Mouse (Mus musculus) kidney, embryonic 16.5 days (tissue): ENCODE measurements at regions not wholly inside any gene's neighbourhood (a gene's known extent, or its start where the extent isn't known, plus 50 kb on each side); places are given as distances from the start of the nearest gene placed in this dataset.

Source experiments
- ATAC-seq: fragments of 200-750 bp; cut with Nextera tagmentation; 2 replicates; pipeline ENCODE4 v1.8.0; 2017; ENCODE audit warnings: moderate TSS enrichment; ENCODE audit not compliant: low FRiP score, low TSS enrichment
- H3K27ac ChIP-seq: fragments of 300-500 bp; sonication (generic); 2 replicates; pipeline ENCODE4 v1.5.1; 2014; ENCODE audit warnings: low read length
- H3K27me3 ChIP-seq: fragments of 300-500 bp; sonication (generic); 2 replicates; pipeline ENCODE4 v1.6.1; 2014; ENCODE audit warnings: low read length, control low read depth, mixed read lengths; ENCODE audit not compliant: insufficient read depth
- H3K36me3 ChIP-seq: fragments of 300-500 bp; sonication (generic); 2 replicates; pipeline ENCODE4 v1.6.1; 2014; ENCODE audit warnings: low read length, control low read depth, mixed read lengths; ENCODE audit not compliant: insufficient read depth
- H3K4me1 ChIP-seq: fragments of 300-500 bp; sonication (generic); 2 replicates; pipeline ENCODE4 v1.6.1; 2014; ENCODE audit warnings: low read length, control low read depth, mixed read lengths; ENCODE audit not compliant: insufficient read depth
- H3K4me2 ChIP-seq: fragments of 300-500 bp; sonication (generic); replicated peaks from 2 replicates; pipeline ENCODE4 v1.6.1; 2014; ENCODE audit warnings: low read depth, low read length
- H3K4me3 ChIP-seq: fragments of 300-500 bp; sonication (generic); 2 replicates; pipeline ENCODE4 v1.5.1; 2014; ENCODE audit warnings: mild to moderate bottlenecking, low read length
- H3K9ac ChIP-seq: fragments of 300-500 bp; sonication (generic); replicated peaks from 2 replicates; pipeline ENCODE4 v1.6.1; 2014; ENCODE audit warnings: low read length
- H3K9me3 ChIP-seq: fragments of 300-500 bp; sonication (generic); 2 replicates; pipeline ENCODE4 v1.6.1; 2016; ENCODE audit warnings: low read length, control low read depth
- WGBS: fragments of 180-500 bp; shearing (Covaris S2); extraction: QIAGEN DNeasy Blood & Tissue Kit; methylation state at CpG from one replicate; pipeline ENCODE4 v1.1.7; 2014; 5-methylcytosine and 5-hydroxymethylcytosine counted together

DNA sequence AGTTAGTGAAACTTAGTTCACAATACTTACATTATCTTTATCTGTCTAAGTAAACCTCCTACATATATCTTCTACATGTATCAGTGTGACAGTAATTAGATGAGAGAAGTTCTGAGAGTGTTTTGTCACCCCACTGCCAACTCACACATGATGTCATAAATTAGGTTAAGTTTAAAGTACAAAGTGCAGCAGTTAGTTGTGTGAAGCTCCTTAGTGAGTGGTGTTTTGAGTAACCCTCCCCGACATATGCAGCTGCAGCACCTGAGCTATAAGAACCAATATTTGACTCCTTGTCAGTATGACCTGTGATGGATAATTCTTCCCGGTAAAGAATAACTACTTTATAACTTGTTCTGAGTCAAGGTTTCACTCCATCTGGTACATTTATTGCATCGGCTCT, 874.6 kb downstream of the A830018L16Rik start:
- no peaks in the 10 kb centered on the region for H3K9me3 ChIP-seq
- no peaks in the 10 kb centered on the region for H3K27me3 ChIP-seq
- 78% methylated on average over 3 of the region's 3 CpGs for WGBS
- no peak overlapping the region for H3K27ac ChIP-seq
- no peak overlapping the region for H3K9ac ChIP-seq
- no peak overlapping the region for H3K4me2 ChIP-seq
- no peak for ATAC-seq
- H3K4me1 ChIP-seq, result no peaks in the 10 kb centered on the region
- H3K36me3 ChIP-seq, result no peaks in the 10 kb centered on the region
- H3K4me3 ChIP-seq, result no peak overlapping the region

- Histone ChIP-seq H3K4me1 (no peaks in the 10 kb centered on the region), H3K27ac (no peak overlapping the region), H3K4me2 (no peak overlapping the region), H3K9ac (no peak overlapping the region), H3K36me3 (no peaks in the 10 kb centered on the region), H3K27me3 (no peaks in the 10 kb centered on the region), H3K9me3 (no peaks in the 10 kb centered on the region), H3K4me3 (no peak overlapping the region)
- WGBS, result 50% methylated on average over 1 of the region's 1 CpGs
- no peak for ATAC-seq
Observed at GRCm38 (mm10) chr1:12291787-12292186, 877.9 kb downstream of the A830018L16Rik start.

GRCm38 (mm10) chr1:12318029-12318428, 904.1 kb downstream of the A830018L16Rik start:
- no peak overlapping the region for H3K9ac ChIP-seq
- H3K4me2 ChIP-seq, result no peak overlapping the region
- no peak for ATAC-seq
- no peaks in the 10 kb centered on the region for H3K9me3 ChIP-seq
- no peaks in the 10 kb centered on the region for H3K4me1 ChIP-seq
- no peaks in the 10 kb centered on the region for H3K27me3 ChIP-seq
- H3K36me3 ChIP-seq, result no peaks in the 10 kb centered on the region
- no peak overlapping the region for H3K4me3 ChIP-seq
- H3K27ac ChIP-seq, result no peak overlapping the region
- 81% methylated on average over 2 of the region's 2 CpGs for WGBS

GRCm38 (mm10) chr1:12334186-12334585, 920.3 kb downstream of the A830018L16Rik start:
- H3K36me3 ChIP-seq, result no peaks in the 10 kb centered on the region
- H3K9ac ChIP-seq, result no peak overlapping the region
- no peak overlapping the region for H3K27ac ChIP-seq
- no peaks in the 10 kb centered on the region for H3K9me3 ChIP-seq
- H3K4me3 ChIP-seq, result no peak overlapping the region
- no peak for ATAC-seq
- 77% methylated on average over 4 of the region's 4 CpGs for WGBS
- H3K4me2 ChIP-seq, result no peak overlapping the region
- H3K27me3 ChIP-seq, result no peaks in the 10 kb centered on the region
- no peaks in the 10 kb centered on the region for H3K4me1 ChIP-seq

DNA sequence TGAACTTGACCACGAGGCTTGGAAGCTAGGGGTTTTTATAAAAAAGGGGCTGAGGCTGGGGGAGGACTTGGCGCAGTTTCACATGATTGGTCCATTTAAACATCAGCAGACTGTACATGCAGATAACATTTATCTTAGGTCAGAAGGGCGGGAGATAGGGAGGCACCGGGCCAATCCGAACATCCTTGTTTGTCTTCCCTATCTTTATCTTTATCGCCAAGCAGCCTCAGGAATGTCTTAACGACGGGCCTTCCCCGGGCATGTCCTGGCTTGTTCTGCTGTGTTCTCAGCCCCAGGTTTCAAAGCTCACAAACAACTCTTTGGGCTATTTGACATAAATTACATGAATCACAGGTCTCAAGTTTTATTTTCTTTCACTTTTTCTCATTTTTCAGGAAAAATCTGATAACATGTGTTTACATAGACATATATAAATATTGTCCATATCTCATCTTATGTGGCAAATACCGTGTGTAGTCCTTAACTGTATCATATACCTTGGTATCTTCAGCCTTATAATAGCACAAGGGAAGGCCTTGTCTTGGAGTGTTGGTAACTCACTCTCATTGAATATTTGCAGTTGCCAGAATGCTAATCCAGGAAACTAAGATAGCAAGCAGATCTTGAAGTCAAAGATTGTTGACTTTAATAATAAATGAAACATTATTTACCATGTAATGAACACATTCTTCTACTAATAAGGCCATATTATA, 931.0 kb downstream of the A830018L16Rik start:
- WGBS, result 78% methylated on average over 10 of the region's 10 CpGs
- Histone ChIP-seq H3K9ac (no peak overlapping the region), H3K4me2 (no peak overlapping the region), H3K9me3 (no peaks in the 10 kb centered on the region), H3K4me3 (no peak overlapping the region), H3K27me3 (no peaks in the 10 kb centered on the region), H3K4me1 (no peaks in the 10 kb centered on the region), H3K27ac (no peak overlapping the region), H3K36me3 (no peaks in the 10 kb centered on the region)
- no peak for ATAC-seq

DNA sequence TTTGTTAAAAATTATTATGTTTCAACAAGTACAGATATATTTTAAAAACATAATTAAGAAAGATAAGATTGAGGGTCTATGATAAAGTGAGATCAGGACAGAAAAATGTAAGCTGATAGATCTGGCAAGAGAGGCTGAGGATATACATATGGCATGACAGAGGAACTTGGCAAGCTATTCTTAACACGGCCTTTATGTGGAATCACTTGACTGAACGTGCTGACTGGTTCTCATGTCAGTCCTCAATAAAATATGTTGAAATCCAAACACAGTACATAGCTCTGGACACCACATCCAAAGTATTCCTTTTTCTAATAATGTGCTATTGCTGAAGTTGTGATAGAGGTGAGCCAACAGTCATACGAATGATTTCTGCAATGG, 931.5 kb downstream of the A830018L16Rik start:
- H3K27me3 ChIP-seq, result no peaks in the 10 kb centered on the region
- H3K4me1 ChIP-seq, result no peaks in the 10 kb centered on the region
- H3K9ac ChIP-seq, result no peak overlapping the region
- 66% methylated on average over 3 of the region's 3 CpGs for WGBS
- H3K4me2 ChIP-seq, result no peak overlapping the region
- H3K36me3 ChIP-seq, result no peaks in the 10 kb centered on the region
- no peak overlapping the region for H3K4me3 ChIP-seq
- H3K27ac ChIP-seq, result no peak overlapping the region
- ATAC-seq, result peak; percentile 71; the same call in 1 of the 2 replicates
- no peaks in the 10 kb centered on the region for H3K9me3 ChIP-seq

- Histone ChIP-seq H3K27ac (no peak overlapping the region), H3K4me3 (no peak overlapping the region), H3K9ac (no peak overlapping the region), H3K36me3 (no peaks in the 10 kb centered on the region), H3K4me1 (no peaks in the 10 kb centered on the region), H3K4me2 (no peak overlapping the region), H3K9me3 (peaks cover 3% of the 10 kb centered on the region), H3K27me3 (no peaks in the 10 kb centered on the region)
- ATAC-seq, result no peak
Observed at GRCm38 (mm10) chr1:12354531-12354930, 940.6 kb downstream of the A830018L16Rik start.

DNA sequence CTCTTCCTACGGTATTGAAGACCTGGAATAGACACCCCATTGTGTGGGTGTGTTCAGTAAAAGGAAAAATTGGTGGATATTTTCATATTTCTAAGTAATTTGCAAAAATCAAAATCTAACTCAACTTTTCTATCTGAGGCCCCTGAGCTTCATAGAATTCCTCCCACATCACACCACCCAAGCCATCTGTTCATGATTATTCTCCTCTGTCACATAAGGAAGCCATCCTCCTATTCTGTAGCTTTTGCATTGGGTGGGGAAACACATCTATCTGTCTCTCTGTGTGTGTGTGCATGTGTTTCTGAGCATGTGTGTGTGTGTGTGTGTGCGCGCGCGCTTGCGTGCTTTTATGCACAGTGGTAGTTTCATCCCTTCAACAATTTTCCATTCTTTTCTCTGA, 954.0 kb downstream of the A830018L16Rik start:
- H3K27me3 ChIP-seq, result no peaks in the 10 kb centered on the region
- H3K9me3 ChIP-seq, result no peaks in the 10 kb centered on the region
- no peaks in the 10 kb centered on the region for H3K36me3 ChIP-seq
- no peaks in the 10 kb centered on the region for H3K4me1 ChIP-seq
- no peak for ATAC-seq
- 94% methylated on average over 6 of the region's 6 CpGs for whole genome bisulfite sequencing
- no peak overlapping the region for H3K9ac ChIP-seq
- no peak overlapping the region for H3K27ac ChIP-seq
- no peak overlapping the region for H3K4me3 ChIP-seq
- no peak overlapping the region for H3K4me2 ChIP-seq

- ATAC-seq, result no peak
- Histone ChIP-seq H3K4me1 (no peaks in the 10 kb centered on the region), H3K9me3 (no peaks in the 10 kb centered on the region), H3K27me3 (no peaks in the 10 kb centered on the region), H3K4me2 (no peak overlapping the region), H3K9ac (no peak overlapping the region), H3K4me3 (no peak overlapping the region), H3K27ac (no peak overlapping the region), H3K36me3 (no peaks in the 10 kb centered on the region)
Observed at GRCm38 (mm10) chr1:12372968-12373367, 959.1 kb downstream of the A830018L16Rik start.

DNA sequence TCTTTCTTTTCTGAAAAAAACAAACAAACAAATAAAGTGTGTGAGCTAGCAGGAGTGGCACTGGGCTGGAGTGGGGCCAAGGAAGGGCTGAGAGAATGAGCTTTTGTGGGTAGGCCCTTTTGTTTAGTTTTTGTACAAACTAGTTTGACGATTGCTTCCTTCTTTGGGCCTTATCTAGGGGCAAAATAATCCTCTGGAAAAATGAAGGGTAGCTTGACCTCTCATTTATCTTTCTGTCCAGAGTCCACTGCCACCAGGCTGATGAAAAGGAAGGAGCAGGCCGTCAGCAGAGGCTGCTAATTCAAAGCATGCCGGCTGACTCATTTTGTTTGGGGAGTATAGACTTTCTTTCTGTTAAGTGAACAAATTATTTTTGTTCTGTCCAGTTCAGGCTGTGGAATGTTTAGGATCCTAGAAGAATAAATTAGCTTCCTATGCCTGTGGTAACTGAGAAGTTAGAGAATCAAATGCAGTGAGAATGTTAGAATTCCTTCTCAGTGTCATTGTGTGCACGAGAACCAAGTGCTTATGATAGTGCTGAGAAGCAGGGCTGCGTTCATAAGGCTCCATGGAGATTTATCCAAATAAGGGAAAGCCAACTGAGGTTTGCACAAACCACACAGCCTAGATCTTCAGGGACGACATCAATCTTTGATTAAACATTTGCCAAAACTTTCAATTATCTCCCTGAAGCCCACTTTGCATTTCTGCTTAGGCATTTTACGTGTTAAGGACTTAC, 984.4 kb downstream of the A830018L16Rik start:
- Histone ChIP-seq H3K27ac (peak overlapping the region; percentile 13; the same call in 1 of the 2 replicates), H3K27me3 (no peaks in the 10 kb centered on the region), H3K36me3 (no peaks in the 10 kb centered on the region), H3K4me1 (no peaks in the 10 kb centered on the region; the same call in 1 of the 2 replicates), H3K4me2 (no peak overlapping the region), H3K4me3 (no peak overlapping the region), H3K9ac (no peak overlapping the region), H3K9me3 (no peaks in the 10 kb centered on the region)
- 23% methylated on average over 7 of the region's 7 CpGs for WGBS
- peak; percentile 31; the same call in 1 of the 2 replicates for ATAC-seq
